Mouse (Mus musculus): ENCODE results near the gene Cpz. TPM values are rescaled to one million over a fixed set of nuclear protein-coding genes. Genes with fewer than 3 reads are reported as not detected.

Cpz gene
- 0.78 and 1.9 TPM in 2 replicates for polyA plus RNA-seq (2012)

- no peak for TF ChIP-seq GATA1 (IDR thresholded peaks at IDR 0.05; ENCODE audit: low read length)
Measured at GRCm38 (mm10) chr5:35525469-35526123, at the start of gene Cpz. Cpz (minus strand) TSS chr5:35525698.

GRCm38 (mm10) chr5:35574653-35575599 lies 49.4 kb upstream of the Cpz start, which contains the start of gene Trmt44:
Trmt44 (minus strand) TSS chr5:35575070.
- TF ChIP-seq GATA1 (IDR thresholded peaks at IDR 0.05; ENCODE audit: low read length), result no peak

- no peak for TF ChIP-seq GATA1 (IDR thresholded peaks at IDR 0.05; ENCODE audit: low read length)
Measured at GRCm38 (mm10) chr5:35571546-35571945, 46.0 kb upstream of the Cpz start.

- no peak for TF ChIP-seq GATA1 (IDR thresholded peaks at IDR 0.05; ENCODE audit: low read length)
Measured at GRCm38 (mm10) chr5:35566632-35567031, 41.1 kb upstream of the Cpz start.

- no peak for TF ChIP-seq GATA1 (IDR thresholded peaks at IDR 0.05; ENCODE audit: low read length)
Measured at GRCm38 (mm10) chr5:35565217-35565616, 39.7 kb upstream of the Cpz start.

- TF ChIP-seq GATA1 (IDR thresholded peaks at IDR 0.05; ENCODE audit: low read length), result no peak
Measured at GRCm38 (mm10) chr5:35563449-35563848, 38.0 kb upstream of the Cpz start.

GRCm38 (mm10) chr5:35562616-35563015 lies 37.1 kb upstream of the Cpz start:
- no peak for TF ChIP-seq GATA1 (IDR thresholded peaks at IDR 0.05; ENCODE audit: low read length)

GRCm38 (mm10) chr5:35559447-35559846 lies 33.9 kb upstream of the Cpz start:
- TF ChIP-seq GATA1 (IDR thresholded peaks at IDR 0.05; ENCODE audit: low read length), result peak; percentile 72

GRCm38 (mm10) chr5:35557946-35558621 lies 32.6 kb upstream of the Cpz start:
- no peak for TF ChIP-seq GATA1 (IDR thresholded peaks at IDR 0.05; ENCODE audit: low read length)

- TF ChIP-seq GATA1 (IDR thresholded peaks at IDR 0.05; ENCODE audit: low read length), result no peak
Measured at GRCm38 (mm10) chr5:35556393-35556792, 30.9 kb upstream of the Cpz start.

- TF ChIP-seq GATA1 (IDR thresholded peaks at IDR 0.05; ENCODE audit: low read length), result no peak
Measured at GRCm38 (mm10) chr5:35552838-35553539, 27.5 kb upstream of the Cpz start.

- TF ChIP-seq GATA1 (IDR thresholded peaks at IDR 0.05; ENCODE audit: low read length), result no peak
Measured at GRCm38 (mm10) chr5:35551855-35552837, 26.6 kb upstream of the Cpz start.

GRCm38 (mm10) chr5:35546127-35546526 lies 20.6 kb upstream of the Cpz start:
- no peak for TF ChIP-seq GATA1 (IDR thresholded peaks at IDR 0.05; ENCODE audit: low read length)

Measured in G1E-ER4 (cell line).